In genomic region chr4:153669070-153669469, GRCm38 (mm10) we compare ENCODE assay signal across 31 mouse cellular contexts.
DNase-seq lines count a peak whose midpoint lies in the region; ATAC-seq and TF ChIP-seq lines count a peak whose summit lies in the region.
"Had no signal": no experiment of that assay in that cellular context is flagged by ENCODE, and none has a peak within 500 bp of the region (broad histone marks: within the 10 kb centered on the region; RNA-seq: fewer than 3 reads in every experiment).

No protein-coding gene starts in this region.

- H3K27ac ChIP-seq in liver, postnatal 0 days (ENCODE audit: low read depth) = no peak overlapping the region
- peak overlapping the region; percentile 34; the same call in 1 of the 2 replicates for H3K27ac ChIP-seq in liver, embryonic 13.5 days
- H3K27ac ChIP-seq in liver, embryonic 16.5 days (ENCODE audit: low read length) = no peak overlapping the region
- H3K27ac ChIP-seq in forebrain, embryonic 16.5 days (ENCODE audit: low read length) = no peak overlapping the region
- H3K27ac ChIP-seq: embryonic facial prominence, embryonic 10.5 days; embryonic facial prominence, embryonic 13.5 days; forebrain, embryonic 12.5 days; forebrain, embryonic 15.5 days; heart, embryonic 15.5 days; hindbrain, embryonic 14.5 days; hindbrain, postnatal 0 days had no signal

- H3K9me3 ChIP-seq in liver, postnatal 0 days (ENCODE audit: low read length) = no peaks in the 10 kb centered on the region
- H3K9me3 ChIP-seq in liver, embryonic 13.5 days (replicated peaks) = peaks cover 3% of the 10 kb centered on the region; the same call in 1 of the 2 replicates
- H3K9me3 ChIP-seq in liver, embryonic 16.5 days (replicated peaks; ENCODE audit: control insufficient read depth, low read length) = no peaks in the 10 kb centered on the region
- H3K9me3 ChIP-seq in forebrain, embryonic 16.5 days (ENCODE audit: control insufficient read depth, low read length) = no peaks in the 10 kb centered on the region
- H3K9me3 ChIP-seq: embryonic facial prominence, embryonic 10.5 days; embryonic facial prominence, embryonic 13.5 days; forebrain, embryonic 12.5 days; forebrain, embryonic 15.5 days; heart, embryonic 15.5 days had no signal

- TF ChIP-seq CTCF in liver, postnatal 0 days (IDR thresholded peaks at IDR 0.05; ENCODE audit: low read depth) = no peak

- ATAC-seq in liver, postnatal 0 days = no peak
- peak; percentile 88 for ATAC-seq in liver, embryonic 13.5 days (ENCODE audit: low read depth)
- peak; percentile 39; the same call in 1 of the 2 replicates for ATAC-seq in liver, embryonic 16.5 days (ENCODE audit: low read depth)
- no peak for ATAC-seq in forebrain, embryonic 16.5 days
- ATAC-seq: forebrain, embryonic 15.5 days; hindbrain, postnatal 0 days; inflammation-experienced regulatory T-cells, adult 6 months; Patski had no signal

- H3K36me3 ChIP-seq in liver, postnatal 0 days (replicated peaks; ENCODE audit: insufficient read depth, low read length) = no peaks in the 10 kb centered on the region
- no peaks in the 10 kb centered on the region for H3K36me3 ChIP-seq in liver, embryonic 13.5 days
- H3K36me3 ChIP-seq in liver, embryonic 16.5 days (ENCODE audit: control insufficient read depth, insufficient read depth) = no peaks in the 10 kb centered on the region
- no peaks in the 10 kb centered on the region for H3K36me3 ChIP-seq in forebrain, embryonic 16.5 days (ENCODE audit: control insufficient read depth, insufficient read depth)
- H3K36me3 ChIP-seq: embryonic facial prominence, embryonic 10.5 days; embryonic facial prominence, embryonic 13.5 days; forebrain, embryonic 12.5 days; forebrain, embryonic 15.5 days; G1E; heart, embryonic 12.5 days; heart, embryonic 15.5 days had no signal

- DNase-seq in liver = peak; percentile 28
- DNase-seq in liver, postnatal 0 days = no peak
- DNase-seq in liver, embryonic 13.5 days = peak; percentile 62
- no peak for DNase-seq in kidney, adult 9 months
- DNase-seq: adrenal gland, adult 2 months; adrenal gland, postnatal 14 days; B cell, adult 2 months; cerebellum, adult 11-12 months; cerebellum, adult 8-10 months; cerebellum, postnatal 10 days; cerebellum, postnatal 36 days; embryo, embryonic 11 days; gastrocnemius, postnatal 14 days; heart, adult 11 months; heart, postnatal 10 days; heart, postnatal 4 days had no signal

- no peaks in the 10 kb centered on the region for H3K27me3 ChIP-seq in liver, postnatal 0 days (ENCODE audit: insufficient read depth, low read length)
- no peaks in the 10 kb centered on the region for H3K27me3 ChIP-seq in liver, embryonic 13.5 days
- H3K27me3 ChIP-seq in liver, embryonic 16.5 days (ENCODE audit: control insufficient read depth, insufficient read depth, low read depth, low read length) = no peaks in the 10 kb centered on the region
- H3K27me3 ChIP-seq in forebrain, embryonic 16.5 days (replicated peaks; ENCODE audit: control insufficient read depth, insufficient read depth, low read length) = no peaks in the 10 kb centered on the region
- H3K27me3 ChIP-seq: CH12.LX; embryonic facial prominence, embryonic 13.5 days; forebrain, embryonic 12.5 days; forebrain, embryonic 15.5 days; heart, embryonic 12.5 days; heart, embryonic 15.5 days; Patski had no signal

- H3K4me3 ChIP-seq in liver, postnatal 0 days (ENCODE audit: low read depth, low read length) = no peak overlapping the region
- H3K4me3 ChIP-seq in liver, embryonic 13.5 days (replicated peaks) = no peak overlapping the region
- no peak overlapping the region for H3K4me3 ChIP-seq in liver, embryonic 16.5 days (ENCODE audit: low read depth, low read length)
- H3K4me3 ChIP-seq in forebrain, embryonic 16.5 days (replicated peaks; ENCODE audit: low read length) = no peak overlapping the region
- H3K4me3 ChIP-seq: embryonic facial prominence, embryonic 10.5 days; embryonic facial prominence, embryonic 13.5 days; erythroblast, embryonic 14.5 days; forebrain, embryonic 12.5 days; forebrain, embryonic 15.5 days; heart, embryonic 12.5 days; heart, embryonic 15.5 days had no signal

- no peak overlapping the region for H3K4me2 ChIP-seq in liver, postnatal 0 days (ENCODE audit: low read depth, low read length)
- peak overlapping the region; percentile 23; the same call in 1 of the 2 replicates for H3K4me2 ChIP-seq in liver, embryonic 13.5 days
- H3K4me2 ChIP-seq in liver, embryonic 16.5 days (ENCODE audit: low read depth, low read length) = no peak overlapping the region
- H3K4me2 ChIP-seq in forebrain, embryonic 16.5 days (ENCODE audit: low read length) = no peak overlapping the region
- H3K4me2 ChIP-seq: embryonic facial prominence, embryonic 13.5 days; forebrain, embryonic 12.5 days; forebrain, embryonic 15.5 days; heart, embryonic 12.5 days; heart, embryonic 15.5 days; hindbrain, embryonic 14.5 days had no signal

- H3K4me1 ChIP-seq in liver, postnatal 0 days (ENCODE audit: insufficient read depth) = no peaks in the 10 kb centered on the region
- peaks cover 26% of the 10 kb centered on the region for H3K4me1 ChIP-seq in liver, embryonic 13.5 days (replicated peaks)
- no peaks in the 10 kb centered on the region for H3K4me1 ChIP-seq in liver, embryonic 16.5 days (ENCODE audit: control insufficient read depth, low read depth, low read length)
- no peaks in the 10 kb centered on the region for H3K4me1 ChIP-seq in forebrain, embryonic 16.5 days (replicated peaks; ENCODE audit: control insufficient read depth, insufficient read depth, low read length)
- H3K4me1 ChIP-seq: embryonic facial prominence, embryonic 10.5 days; embryonic facial prominence, embryonic 13.5 days; forebrain, embryonic 12.5 days; forebrain, embryonic 15.5 days; heart, embryonic 12.5 days; heart, embryonic 15.5 days had no signal

- WGBS in liver, postnatal 0 days (ENCODE audit: insufficient replicate concordance) = 72% methylated on average over 4 of the region's 4 CpGs
- 39% methylated on average over 4 of the region's 4 CpGs for WGBS in liver, embryonic 13.5 days (ENCODE audit: insufficient replicate concordance)
- WGBS in liver, embryonic 16.5 days (ENCODE audit: insufficient replicate concordance) = 45% methylated on average over 4 of the region's 4 CpGs
- WGBS in forebrain, embryonic 16.5 days = 92% methylated on average over 4 of the region's 4 CpGs

- H3K9ac ChIP-seq in liver, postnatal 0 days (replicated peaks) = no peak overlapping the region
- H3K9ac ChIP-seq in liver, embryonic 13.5 days = no peak overlapping the region
- no peak overlapping the region for H3K9ac ChIP-seq in liver, embryonic 16.5 days (ENCODE audit: low read depth, low read length)
- no peak overlapping the region for H3K9ac ChIP-seq in forebrain, embryonic 16.5 days (replicated peaks; ENCODE audit: low read depth, low read length)
- H3K9ac ChIP-seq: embryonic facial prominence, embryonic 13.5 days; forebrain, embryonic 12.5 days; forebrain, embryonic 15.5 days; heart, embryonic 12.5 days; heart, embryonic 15.5 days; hindbrain, embryonic 14.5 days had no signal

- no peak for TF ChIP-seq EP300 in liver, postnatal 0 days (IDR thresholded peaks at IDR 0.05; ENCODE audit: low read depth)

Comparison
In these comparisons a context has a peak if more than half of its experiments do, and no peak if none do; other contexts are left out.
1. DNase-seq: peak in liver (single experiment) and liver, embryonic 13.5 days (single experiment); none in liver, postnatal 0 days (single experiment) and kidney, adult 9 months (single experiment).
2. ATAC-seq: peak in liver, embryonic 13.5 days (single experiment) and liver, embryonic 16.5 days (single experiment); none in liver, postnatal 0 days (single experiment) and forebrain, embryonic 16.5 days (single experiment).